Mouse (Mus musculus): ENCODE measurements around the gene Olfr1391.
"Not testable (repeated sequence)": the region's sequence is repeated elsewhere in the genome, so short reads cannot be mapped to it uniquely, and the experiment has no call there.

- TF ChIP-seq CTCF, POLR2A (IDR thresholded peaks at IDR 0.05; ENCODE audit: insufficient read depth, low read depth, low read length): not testable (repeated sequence)
These were observed 37.6 kb upstream of the Olfr1391 start, which contains the start of gene Olfr1392 for GRCm38 (mm10) chr11:49284982-49285381.

Measured in olfactory bulb, adult 2 months (tissue).